Mouse (Mus musculus) limb, embryonic 15.5 days (tissue): Measurements from ENCODE around the gene Scrn3. TPM values are rescaled to one million over a fixed set of nuclear protein-coding genes. Genes with fewer than 3 reads are reported as not detected.

ENCODE experiments used
- ATAC-seq: fragments of 200-750 bp; cut with Nextera tagmentation; 2 replicates; pipeline ENCODE4 v1.8.0; 2017; ENCODE audit warnings: low read depth, moderate TSS enrichment; ENCODE audit not compliant: insufficient number of reproducible peaks, low FRiP score, low TSS enrichment
- H3K27ac ChIP-seq: fragments of 300-500 bp; sonication (generic); 2 replicates; pipeline ENCODE4 v1.5.1; 2015; ENCODE audit warnings: moderate library complexity, mild to moderate bottlenecking, inconsistent platforms
- H3K27me3 ChIP-seq: fragments of 300-500 bp; sonication (generic); 2 replicates; pipeline ENCODE4 v1.6.1; 2015; ENCODE audit warnings: inconsistent platforms
- H3K36me3 ChIP-seq: fragments of 300-500 bp; sonication (generic); 2 replicates; pipeline ENCODE4 v1.6.1; 2015; ENCODE audit warnings: inconsistent platforms
- H3K4me1 ChIP-seq: fragments of 300-500 bp; sonication (generic); 2 replicates; pipeline ENCODE4 v1.6.1; 2015; ENCODE audit warnings: inconsistent platforms
- H3K4me2 ChIP-seq: fragments of 300-500 bp; sonication (generic); 2 replicates; pipeline ENCODE4 v1.6.1; 2015; ENCODE audit warnings: mild to moderate bottlenecking, inconsistent platforms
- H3K4me3 ChIP-seq: fragments of 300-500 bp; sonication (generic); 2 replicates; pipeline ENCODE4 v1.5.1; 2015; ENCODE audit warnings: mild to moderate bottlenecking, inconsistent platforms
- H3K9ac ChIP-seq: fragments of 300-500 bp; sonication (generic); 2 replicates; pipeline ENCODE4 v1.6.1; 2015; ENCODE audit warnings: inconsistent platforms
- H3K9me3 ChIP-seq: fragments of 300-500 bp; sonication (generic); 2 replicates; pipeline ENCODE4 v1.6.1; 2016; ENCODE audit warnings: inconsistent platforms
- WGBS: fragments of 180-500 bp; shearing (Covaris S2); methylation state at CpG from one replicate; pipeline ENCODE4 v1.1.7; 2015; 5-methylcytosine and 5-hydroxymethylcytosine counted together
- polyA plus RNA-seq: library from polyadenylated mRNA; unstranded; fragments of >200 nt; fragmentation: Nextera tagmentation; extraction: Ambion mirVana; gene quantifications from 2 replicates; pipeline ENCODE4 v1.2.1, GENCODE M21; 2015

The Scrn3 gene
- polyA plus RNA-seq, 1 experiment from 2014 or later: 13.9 TPM

GRCm38 (mm10) chr2:73298841-73299240, 13.6 kb upstream of the Scrn3 start:
- Histone ChIP-seq H3K9me3 (no peaks in the 10 kb centered on the region), H3K27me3 (no peaks in the 10 kb centered on the region), H3K4me2 (no peak overlapping the region), H3K4me3 (no peak overlapping the region), H3K36me3 (peaks cover 41% of the 10 kb centered on the region), H3K9ac (no peak overlapping the region), H3K4me1 (no peaks in the 10 kb centered on the region), H3K27ac (no peak overlapping the region)
- WGBS: 74% methylated on average over 3 of the region's 3 CpGs
- no peak for ATAC-seq

- no peak overlapping the region for H3K27ac ChIP-seq
Observed at GRCm38 (mm10) chr2:73301979-73302378, 10.4 kb upstream of the Scrn3 start.

GRCm38 (mm10) chr2:73302722-73303121, 9.7 kb upstream of the Scrn3 start:
- H3K9ac ChIP-seq: no peak overlapping the region
- H3K4me2 ChIP-seq: no peak overlapping the region
- H3K4me1 ChIP-seq: no peaks in the 10 kb centered on the region
- H3K4me3 ChIP-seq: no peak overlapping the region
- no peak for ATAC-seq
- H3K36me3 ChIP-seq: peaks cover 56% of the 10 kb centered on the region
- WGBS: 96% methylated on average over 9 of the region's 9 CpGs
- no peaks in the 10 kb centered on the region for H3K9me3 ChIP-seq
- H3K27ac ChIP-seq: no peak overlapping the region
- no peaks in the 10 kb centered on the region for H3K27me3 ChIP-seq

More at GRCm38 (mm10) chr2:73301979-73302378, 10.4 kb upstream of the Scrn3 start:
- Histone ChIP-seq H3K9ac (no peak overlapping the region), H3K4me1 (no peaks in the 10 kb centered on the region), H3K4me2 (no peak overlapping the region), H3K36me3 (peaks cover 50% of the 10 kb centered on the region), H3K9me3 (no peaks in the 10 kb centered on the region), H3K27me3 (no peaks in the 10 kb centered on the region), H3K4me3 (no peak overlapping the region)
- no peak for ATAC-seq
- WGBS: 84% methylated on average over 1 of the region's 1 CpGs

- H3K9ac ChIP-seq: no peak overlapping the region
- H3K27me3 ChIP-seq: no peaks in the 10 kb centered on the region
- WGBS: 86% methylated on average over 5 of the region's 5 CpGs
- no peak for ATAC-seq
- H3K4me2 ChIP-seq: no peak overlapping the region
- H3K27ac ChIP-seq: no peak overlapping the region
- H3K36me3 ChIP-seq: peaks cover 60% of the 10 kb centered on the region
- H3K9me3 ChIP-seq: no peaks in the 10 kb centered on the region
- H3K4me1 ChIP-seq: no peaks in the 10 kb centered on the region
- H3K4me3 ChIP-seq: no peak overlapping the region
Observed at GRCm38 (mm10) chr2:73304506-73304905, 7.9 kb upstream of the Scrn3 start.

- H3K4me1 ChIP-seq: no peaks in the 10 kb centered on the region
- H3K36me3 ChIP-seq: peaks cover 68% of the 10 kb centered on the region
- H3K9ac ChIP-seq: no peak overlapping the region
- no peaks in the 10 kb centered on the region for H3K9me3 ChIP-seq
- no peak overlapping the region for H3K27ac ChIP-seq
- no peak overlapping the region for H3K4me3 ChIP-seq
- H3K4me2 ChIP-seq: no peak overlapping the region
- 90% methylated on average over 7 of the region's 7 CpGs for WGBS
- ATAC-seq: no peak
- no peaks in the 10 kb centered on the region for H3K27me3 ChIP-seq
Observed at GRCm38 (mm10) chr2:73306006-73306405, 6.4 kb upstream of the Scrn3 start.

GRCm38 (mm10) chr2:73313117-73313501, 708 bp downstream of the Scrn3 start:
- WGBS: 35% methylated on average over 14 of the region's 14 CpGs
- Histone ChIP-seq H3K36me3 (peaks cover 23% of the 10 kb centered on the region), H3K27me3 (no peaks in the 10 kb centered on the region), H3K9ac (peak overlapping the region; percentile 56; the same call in 1 of the 2 replicates), H3K4me3 (peak overlapping the region; percentile 81), H3K4me2 (peak overlapping the region; percentile 56), H3K9me3 (no peaks in the 10 kb centered on the region), H3K27ac (peak overlapping the region; percentile 89; the same call in 1 of the 2 replicates), H3K4me1 (peaks cover 13% of the 10 kb centered on the region; the same call in 1 of the 2 replicates)
- 0 out of 2 replicates have a peak, but pooled peaks have one; percentile 62 for ATAC-seq

GRCm38 (mm10) chr2:73314311-73314710, 1.9 kb downstream of the Scrn3 start:
- H3K27me3 ChIP-seq: no peaks in the 10 kb centered on the region
- no peak overlapping the region for H3K4me3 ChIP-seq
- no peak for ATAC-seq
- H3K4me2 ChIP-seq: no peak overlapping the region
- peaks cover 20% of the 10 kb centered on the region for H3K36me3 ChIP-seq
- H3K27ac ChIP-seq: no peak overlapping the region
- WGBS: 94% methylated on average over 3 of the region's 3 CpGs
- H3K9me3 ChIP-seq: no peaks in the 10 kb centered on the region
- H3K9ac ChIP-seq: no peak overlapping the region
- H3K4me1 ChIP-seq: peaks cover 13% of the 10 kb centered on the region; the same call in 1 of the 2 replicates

GRCm38 (mm10) chr2:73317426-73317825, 5.0 kb downstream of the Scrn3 start:
- Histone ChIP-seq H3K4me3 (no peak overlapping the region), H3K4me2 (no peak overlapping the region), H3K27me3 (no peaks in the 10 kb centered on the region), H3K9ac (no peak overlapping the region), H3K36me3 (0 out of 2 replicates have a peak, but pooled peaks cover 6% of the 10 kb centered on the region), H3K9me3 (no peaks in the 10 kb centered on the region), H3K4me1 (peaks cover 4% of the 10 kb centered on the region; the same call in 1 of the 2 replicates), H3K27ac (no peak overlapping the region)
- WGBS: 91% methylated on average over 9 of the region's 9 CpGs
- no peak for ATAC-seq

- no peak for ATAC-seq
- H3K9me3 ChIP-seq: no peaks in the 10 kb centered on the region
- WGBS: 82% methylated on average over 5 of the region's 5 CpGs
Observed at GRCm38 (mm10) chr2:73319218-73319617, 6.8 kb downstream of the Scrn3 start.

GRCm38 (mm10) chr2:73322991-73323390, 10.6 kb downstream of the Scrn3 start:
- 0 out of 2 replicates have a peak, but pooled peaks cover 6% of the 10 kb centered on the region for H3K36me3 ChIP-seq
- no peak overlapping the region for H3K4me2 ChIP-seq
- 61% methylated on average over 12 of the region's 12 CpGs for WGBS
- H3K27ac ChIP-seq: no peak overlapping the region
- ATAC-seq: no peak
- no peaks in the 10 kb centered on the region for H3K27me3 ChIP-seq
- H3K4me3 ChIP-seq: no peak overlapping the region
- no peaks in the 10 kb centered on the region; the same call in 1 of the 2 replicates for H3K4me1 ChIP-seq
- no peaks in the 10 kb centered on the region for H3K9me3 ChIP-seq
- H3K9ac ChIP-seq: no peak overlapping the region

More at GRCm38 (mm10) chr2:73319218-73319617, 6.8 kb downstream of the Scrn3 start:
- Histone ChIP-seq H3K4me1 (no peaks in the 10 kb centered on the region; the same call in 1 of the 2 replicates), H3K9ac (no peak overlapping the region), H3K27ac (no peak overlapping the region), H3K4me2 (no peak overlapping the region), H3K36me3 (0 out of 2 replicates have a peak, but pooled peaks cover 6% of the 10 kb centered on the region), H3K27me3 (no peaks in the 10 kb centered on the region), H3K4me3 (no peak overlapping the region)

GRCm38 (mm10) chr2:73325871-73326270, 13.5 kb downstream of the Scrn3 start:
- Histone ChIP-seq H3K9ac (no peak overlapping the region), H3K4me2 (no peak overlapping the region), H3K27me3 (no peaks in the 10 kb centered on the region), H3K4me3 (no peak overlapping the region), H3K9me3 (no peaks in the 10 kb centered on the region), H3K4me1 (no peaks in the 10 kb centered on the region), H3K27ac (no peak overlapping the region), H3K36me3 (no peaks in the 10 kb centered on the region)
- WGBS: 79% methylated on average over 5 of the region's 5 CpGs
- no peak for ATAC-seq

- H3K9me3 ChIP-seq: no peaks in the 10 kb centered on the region
- H3K4me3 ChIP-seq: no peak overlapping the region
- no peak overlapping the region for H3K4me2 ChIP-seq
- H3K4me1 ChIP-seq: no peaks in the 10 kb centered on the region
- no peaks in the 10 kb centered on the region for H3K27me3 ChIP-seq
- no peaks in the 10 kb centered on the region for H3K36me3 ChIP-seq
- ATAC-seq: no peak
- no peak overlapping the region for H3K27ac ChIP-seq
- WGBS: 85% methylated on average over 3 of the region's 3 CpGs
- no peak overlapping the region for H3K9ac ChIP-seq
Observed at GRCm38 (mm10) chr2:73335949-73336348, 23.5 kb downstream of the Scrn3 start.

- H3K27ac ChIP-seq: no peak overlapping the region
- H3K4me3 ChIP-seq: no peak overlapping the region
- no peaks in the 10 kb centered on the region for H3K36me3 ChIP-seq
- no peaks in the 10 kb centered on the region for H3K27me3 ChIP-seq
- no peak overlapping the region for H3K4me2 ChIP-seq
- 63% methylated on average over 8 of the region's 8 CpGs for WGBS
- no peak for ATAC-seq
- H3K4me1 ChIP-seq: no peaks in the 10 kb centered on the region
- no peak overlapping the region for H3K9ac ChIP-seq
- no peaks in the 10 kb centered on the region for H3K9me3 ChIP-seq
Observed at GRCm38 (mm10) chr2:73338415-73338814, 26.0 kb downstream of the Scrn3 start.
